Mouse (Mus musculus) spleen, adult 2 months (tissue): Measurements from ENCODE around the gene Mapk3. TPM values are rescaled to one million over a fixed set of nuclear protein-coding genes. Genes with fewer than 3 reads are reported as not detected.
"Not testable (repeated sequence)": the region's sequence is repeated elsewhere in the genome, so short reads cannot be mapped to it uniquely, and the experiment has no call there.

Experiments used
- DNase-seq, 2 experiments: peaks; one replicate each; pipeline versions ENCODE4 v3.0.0 to v3.0.0-alpha.2; 2012 to 2021; ENCODE audit warnings: low spot score in 2 of 2, low read depth in 1 of 2
- H3K27ac ChIP-seq: fragments of 200-500 bp; 2 replicates; pipeline ENCODE4 v1.5.1; 2012; ENCODE audit warnings: low read length, inconsistent platforms; ENCODE audit not compliant: insufficient read depth
- H3K27me3 ChIP-seq: fragments of 200-500 bp; 2 replicates; pipeline ENCODE4 v1.6.1; 2012; ENCODE audit warnings: mild to moderate bottlenecking, moderate library complexity, low read length, inconsistent platforms; ENCODE audit not compliant: control insufficient read depth, insufficient read depth
- H3K36me3 ChIP-seq: fragments of 200-500 bp; 2 replicates; pipeline ENCODE4 v1.6.1; 2012; ENCODE audit warnings: mild to moderate bottlenecking, low read length, inconsistent platforms; ENCODE audit not compliant: control insufficient read depth, insufficient read depth
- H3K4me1 ChIP-seq: fragments of 200-500 bp; 2 replicates; pipeline ENCODE4 v1.6.1; 2011; ENCODE audit warnings: inconsistent platforms; ENCODE audit not compliant: control insufficient read depth, insufficient read depth, insufficient read length
- H3K4me3 ChIP-seq: fragments of 200-500 bp; 2 replicates; pipeline ENCODE4 v1.5.1; 2011; ENCODE audit warnings: mild to moderate bottlenecking, inconsistent platforms; ENCODE audit not compliant: insufficient read depth, insufficient read length; ENCODE audit errors: extremely low read depth
- CTCF ChIP-seq: fragments of 200-500 bp; IDR thresholded peaks from 2 replicates; pipeline ENCODE4 v1.5.1; 2011; ENCODE audit warnings: mild to moderate bottlenecking, inconsistent platforms; ENCODE audit not compliant: insufficient read depth, insufficient read length, insufficient replicate concordance; ENCODE audit errors: extremely low read depth
- POLR2A ChIP-seq: fragments of 200-500 bp; IDR thresholded peaks from 2 replicates; pipeline ENCODE4 v1.6.1; 2011; ENCODE audit warnings: low read depth, low read length, inconsistent platforms
- WGBS: fragments of 180-500 bp; shearing (Covaris S2); methylation state at CpG from one replicate; pipeline ENCODE4 v1.1.7; 2018; 5-methylcytosine and 5-hydroxymethylcytosine counted together
- polyA plus RNA-seq: library from polyadenylated mRNA; depleted of rRNA; stranded (reverse); fragments of >200 nt; gene quantifications from 2 replicates; pipeline ENCODE4 v1.2.3, GENCODE M21; 2012

Mapk3 gene
- polyA plus RNA-seq, 1 experiment: 108 TPM

- WGBS: 86% methylated on average over 3 of the region's 3 CpGs
- TF ChIP-seq POLR2A: no peak
- TF ChIP-seq CTCF: no peak
- peaks cover 25% of the 10 kb centered on the region for H3K4me1 ChIP-seq
- H3K27me3 ChIP-seq: no peaks in the 10 kb centered on the region
- peak overlapping the region; percentile 16 for H3K27ac ChIP-seq
- H3K4me3 ChIP-seq: no peak overlapping the region
- peaks cover 9% of the 10 kb centered on the region; the same call in 1 of the 2 replicates for H3K36me3 ChIP-seq
- no peak for DNase-seq
Observed at GRCm38 (mm10) chr7:126775978-126776234, 16.5 kb downstream of the Mapk3 start.

- no peaks in the 10 kb centered on the region for H3K27me3 ChIP-seq
- peak within 1 kb of the TSS; percentile 81 for H3K4me3 ChIP-seq
- H3K36me3 ChIP-seq: peaks cover 9% of the 10 kb centered on the region; the same call in 1 of the 2 replicates
- under 1% methylated on average over 37 of the region's 37 CpGs for WGBS
- TF ChIP-seq CTCF (0 out of 2 replicates have a peak, but pooled peaks have one; percentile 1), POLR2A (peak; percentile 3; the same call in 1 of the 2 replicates)
- H3K4me1 ChIP-seq: peaks cover 26% of the 10 kb centered on the region
- peak; percentile 79 to 97 for DNase-seq
- H3K27ac ChIP-seq: peak within 1 kb of the TSS; percentile 84
Observed at GRCm38 (mm10) chr7:126776598-126777057, 17.2 kb downstream of the Mapk3 start, which contains the start of gene Ypel3. TSS of gene Ypel3 (plus strand) at chr7:126776955.

- TF ChIP-seq POLR2A (no peak), CTCF (no peak)
- 40% methylated on average over 10 of the region's 10 CpGs for WGBS
- H3K4me1 ChIP-seq: peaks cover 26% of the 10 kb centered on the region
- H3K36me3 ChIP-seq: peaks cover 9% of the 10 kb centered on the region; the same call in 1 of the 2 replicates
- peak overlapping the region; percentile 81 for H3K4me3 ChIP-seq
- H3K27me3 ChIP-seq: no peaks in the 10 kb centered on the region
- H3K27ac ChIP-seq: peak overlapping the region; percentile 84
- DNase-seq: no peak
Observed at GRCm38 (mm10) chr7:126777476-126777875, 18.1 kb downstream of the Mapk3 start.

- no peak for TF ChIP-seq CTCF
- no peak for TF ChIP-seq POLR2A
- Histone ChIP-seq H3K27ac (no peak overlapping the region), H3K4me1 (peaks cover 26% of the 10 kb centered on the region), H3K27me3 (no peaks in the 10 kb centered on the region), H3K4me3 (peak overlapping the region; percentile 81; the same call in 1 of the 2 replicates), H3K36me3 (peaks cover 12% of the 10 kb centered on the region)
- DNase-seq: no peak
- WGBS: 92% methylated on average over 3 of the region's 3 CpGs
Observed at GRCm38 (mm10) chr7:126778147-126778546, 18.7 kb downstream of the Mapk3 start.

GRCm38 (mm10) chr7:126779101-126779500 is 19.7 kb downstream of the Mapk3 start:
- H3K27ac ChIP-seq, H3K27me3 ChIP-seq, H3K4me3 ChIP-seq, DNase-seq: not testable (repeated sequence)
- Histone ChIP-seq H3K36me3 (peaks cover 15% of the 10 kb centered on the region), H3K4me1 (peaks cover 26% of the 10 kb centered on the region)
- WGBS: 85% methylated on average over 7 of the region's 7 CpGs

- WGBS: 20% methylated on average over 21 of the region's 21 CpGs
- Histone ChIP-seq H3K4me3 (no peak overlapping the region), H3K36me3 (peaks cover 21% of the 10 kb centered on the region), H3K27me3 (no peaks in the 10 kb centered on the region), H3K4me1 (peaks cover 22% of the 10 kb centered on the region), H3K27ac (no peak overlapping the region)
- TF ChIP-seq CTCF (peak; percentile 91), POLR2A (no peak)
- peak; percentile 56 to 84 for DNase-seq
Observed at GRCm38 (mm10) chr7:126779983-126780970, 20.9 kb downstream of the Mapk3 start.

- Histone ChIP-seq H3K27ac (no peak within 1 kb of the TSS), H3K4me1 (peaks cover 15% of the 10 kb centered on the region), H3K36me3 (peaks cover 28% of the 10 kb centered on the region), H3K27me3 (no peaks in the 10 kb centered on the region), H3K4me3 (no peak within 1 kb of the TSS)
- DNase-seq: no peak
- 39% methylated on average over 22 of the region's 22 CpGs for WGBS
- no peak for TF ChIP-seq POLR2A
- no peak for TF ChIP-seq CTCF
Observed at GRCm38 (mm10) chr7:126780971-126781635, 21.7 kb downstream of the Mapk3 start, which contains the start of gene Tbx6. TSS of gene Tbx6 (plus strand) at chr7:126781483.
